Mouse (Mus musculus) small intestine, adult 2 months (tissue): Measurements from ENCODE around the gene H2afy2.

ENCODE experiments used
- CTCF ChIP-seq: fragments of 200-500 bp; IDR thresholded peaks from 2 replicates; pipeline ENCODE4 v1.5.1; 2012; ENCODE audit warnings: low read depth, mild to moderate bottlenecking, control low read depth, inconsistent platforms, low read length, moderate library complexity, mixed read lengths; ENCODE audit not compliant: insufficient replicate concordance, insufficient read length; ENCODE audit errors: extremely low read depth
- POLR2A ChIP-seq: fragments of 200-500 bp; IDR thresholded peaks from 2 replicates; pipeline ENCODE4 v1.6.1; 2012; ENCODE audit warnings: low read depth, mild to moderate bottlenecking, control low read depth, inconsistent platforms, low read length, moderate library complexity

DNA sequence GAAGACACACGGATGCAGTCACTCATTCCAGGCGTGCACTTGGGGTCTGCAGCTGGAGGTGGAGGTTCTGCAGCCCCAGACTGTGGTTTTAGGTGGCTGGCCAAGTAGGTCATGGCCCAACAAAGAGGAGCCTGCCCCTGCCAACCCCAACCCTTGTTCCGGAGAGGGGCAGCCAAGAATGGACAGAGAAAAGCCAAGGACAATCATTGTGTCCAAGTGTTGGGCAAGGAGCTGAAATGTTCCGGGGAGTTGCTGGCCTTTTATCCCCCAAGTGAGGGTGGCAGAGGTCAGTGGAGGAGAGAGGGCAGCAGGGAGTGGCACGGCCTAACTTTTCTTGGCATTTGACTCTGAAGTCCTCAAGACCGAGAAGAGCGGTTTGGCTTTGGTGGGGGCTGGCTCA lies 63.6 kb downstream of the H2afy2 start:
- TF ChIP-seq CTCF (no peak), POLR2A (no peak)
